Mouse (Mus musculus): ENCODE results near the gene Klhl22. TPM values are rescaled to one million over a fixed set of nuclear protein-coding genes. Genes with fewer than 3 reads are reported as not detected.
"Not testable (repeated sequence)": the region's sequence is repeated elsewhere in the genome, so short reads cannot be mapped to it uniquely, and the experiment has no call there.

Klhl22 gene
- polyA plus RNA-seq, 1 experiment from 2014 or later, result 69.8 TPM

GRCm38 (mm10) chr16:17732021-17732420, 27.4 kb upstream of the Klhl22 start:
- H3K27me3 ChIP-seq (ENCODE audit: insufficient read depth, low read length), result no peaks in the 10 kb centered on the region
- no peaks in the 10 kb centered on the region for H3K9me3 ChIP-seq (ENCODE audit: low read length)
- H3K4me1 ChIP-seq (ENCODE audit: insufficient read depth, low read length), result no peaks in the 10 kb centered on the region; the same call in 1 of the 2 replicates
- H3K27ac ChIP-seq (ENCODE audit: low read length), result no peak overlapping the region
- H3K4me2 ChIP-seq (replicated peaks; ENCODE audit: low read depth, low read length), result no peak overlapping the region
- ATAC-seq (ENCODE audit: low FRiP score, low TSS enrichment), result no peak
- H3K4me3 ChIP-seq (ENCODE audit: low read length), result no peak overlapping the region
- H3K9ac ChIP-seq (replicated peaks; ENCODE audit: low read length), result no peak overlapping the region
- WGBS, result 42% methylated on average over 3 of the region's 3 CpGs
- no peaks in the 10 kb centered on the region for H3K36me3 ChIP-seq (ENCODE audit: insufficient read depth, low read length)

- H3K9me3 ChIP-seq (ENCODE audit: low read length), result no peaks in the 10 kb centered on the region
- WGBS, result 65% methylated on average over 6 of the region's 6 CpGs
- no peak overlapping the region for H3K9ac ChIP-seq (replicated peaks; ENCODE audit: low read length)
- H3K4me3 ChIP-seq (ENCODE audit: low read length), result no peak overlapping the region
- H3K4me1 ChIP-seq (ENCODE audit: insufficient read depth, low read length), result no peaks in the 10 kb centered on the region; the same call in 1 of the 2 replicates
- H3K36me3 ChIP-seq (ENCODE audit: insufficient read depth, low read length), result no peaks in the 10 kb centered on the region
- H3K27ac ChIP-seq (ENCODE audit: low read length), result no peak overlapping the region
- no peak for ATAC-seq (ENCODE audit: low FRiP score, low TSS enrichment)
- no peaks in the 10 kb centered on the region for H3K27me3 ChIP-seq (ENCODE audit: insufficient read depth, low read length)
- H3K4me2 ChIP-seq (replicated peaks; ENCODE audit: low read depth, low read length), result no peak overlapping the region
These were observed 27.0 kb upstream of the Klhl22 start for GRCm38 (mm10) chr16:17732431-17732830.

- Histone ChIP-seq H3K9me3 (ENCODE audit: low read length) (no peaks in the 10 kb centered on the region), H3K4me2 (replicated peaks; ENCODE audit: low read depth, low read length) (no peak within 1 kb of the TSS), H3K36me3 (ENCODE audit: insufficient read depth, low read length) (no peaks in the 10 kb centered on the region), H3K9ac (replicated peaks; ENCODE audit: low read length) (no peak within 1 kb of the TSS), H3K4me3 (ENCODE audit: low read length) (no peak within 1 kb of the TSS), H3K4me1 (ENCODE audit: insufficient read depth, low read length) (no peaks in the 10 kb centered on the region), H3K27me3 (ENCODE audit: insufficient read depth, low read length) (no peaks in the 10 kb centered on the region), H3K27ac (ENCODE audit: low read length) (no peak within 1 kb of the TSS)
- ATAC-seq (ENCODE audit: low FRiP score, low TSS enrichment), result no peak
- 47% methylated on average over 3 of the region's 3 CpGs for WGBS
These were observed 26.5 kb upstream of the Klhl22 start, which contains the start of gene Med15 for GRCm38 (mm10) chr16:17732841-17733340. Gene Med15 (minus strand): TSS chr16:17732891.

GRCm38 (mm10) chr16:17733646-17734045, 25.8 kb upstream of the Klhl22 start:
- Histone ChIP-seq H3K36me3 (ENCODE audit: insufficient read depth, low read length) (no peaks in the 10 kb centered on the region), H3K4me3 (ENCODE audit: low read length) (peak overlapping the region; percentile 11; the same call in 1 of the 2 replicates), H3K9ac (replicated peaks; ENCODE audit: low read length) (no peak overlapping the region), H3K9me3 (ENCODE audit: low read length) (no peaks in the 10 kb centered on the region), H3K4me2 (replicated peaks; ENCODE audit: low read depth, low read length) (peak overlapping the region; percentile 35), H3K4me1 (ENCODE audit: insufficient read depth, low read length) (no peaks in the 10 kb centered on the region), H3K27ac (ENCODE audit: low read length) (no peak overlapping the region), H3K27me3 (ENCODE audit: insufficient read depth, low read length) (no peaks in the 10 kb centered on the region)
- ATAC-seq (ENCODE audit: low FRiP score, low TSS enrichment), result no peak
- 58% methylated on average over 2 of the region's 2 CpGs for WGBS

GRCm38 (mm10) chr16:17734872-17735271, 24.5 kb upstream of the Klhl22 start:
- not testable (repeated sequence) for H3K9ac ChIP-seq (replicated peaks; ENCODE audit: low read length); H3K4me1 ChIP-seq (ENCODE audit: insufficient read depth, low read length); H3K27me3 ChIP-seq (ENCODE audit: insufficient read depth, low read length); ATAC-seq (ENCODE audit: low FRiP score, low TSS enrichment); H3K9me3 ChIP-seq (ENCODE audit: low read length); H3K27ac ChIP-seq (ENCODE audit: low read length); H3K36me3 ChIP-seq (ENCODE audit: insufficient read depth, low read length); H3K4me2 ChIP-seq (replicated peaks; ENCODE audit: low read depth, low read length); H3K4me3 ChIP-seq (ENCODE audit: low read length)
- 83% methylated on average over 6 of the region's 6 CpGs for WGBS

GRCm38 (mm10) chr16:17736156-17736555, 23.3 kb upstream of the Klhl22 start:
- Histone ChIP-seq H3K9ac (replicated peaks; ENCODE audit: low read length) (no peak overlapping the region), H3K36me3 (ENCODE audit: insufficient read depth, low read length) (no peaks in the 10 kb centered on the region), H3K27ac (ENCODE audit: low read length) (no peak overlapping the region), H3K4me1 (ENCODE audit: insufficient read depth, low read length) (no peaks in the 10 kb centered on the region), H3K27me3 (ENCODE audit: insufficient read depth, low read length) (no peaks in the 10 kb centered on the region), H3K9me3 (ENCODE audit: low read length) (no peaks in the 10 kb centered on the region), H3K4me2 (replicated peaks; ENCODE audit: low read depth, low read length) (no peak overlapping the region), H3K4me3 (ENCODE audit: low read length) (no peak overlapping the region)
- no peak for ATAC-seq (ENCODE audit: low FRiP score, low TSS enrichment)
- WGBS, result 36% methylated on average over 4 of the region's 4 CpGs

GRCm38 (mm10) chr16:17740080-17740479, 19.3 kb upstream of the Klhl22 start:
- Histone ChIP-seq H3K9me3 (ENCODE audit: low read length) (no peaks in the 10 kb centered on the region), H3K4me1 (ENCODE audit: insufficient read depth, low read length) (no peaks in the 10 kb centered on the region), H3K9ac (replicated peaks; ENCODE audit: low read length) (no peak overlapping the region), H3K4me3 (ENCODE audit: low read length) (no peak overlapping the region), H3K4me2 (replicated peaks; ENCODE audit: low read depth, low read length) (no peak overlapping the region), H3K36me3 (ENCODE audit: insufficient read depth, low read length) (no peaks in the 10 kb centered on the region), H3K27me3 (ENCODE audit: insufficient read depth, low read length) (no peaks in the 10 kb centered on the region), H3K27ac (ENCODE audit: low read length) (no peak overlapping the region)
- 74% methylated on average over 4 of the region's 4 CpGs for WGBS
- no peak for ATAC-seq (ENCODE audit: low FRiP score, low TSS enrichment)

GRCm38 (mm10) chr16:17742810-17743209, 16.6 kb upstream of the Klhl22 start:
- Histone ChIP-seq H3K27me3 (ENCODE audit: insufficient read depth, low read length) (no peaks in the 10 kb centered on the region), H3K36me3 (ENCODE audit: insufficient read depth, low read length) (no peaks in the 10 kb centered on the region), H3K4me1 (ENCODE audit: insufficient read depth, low read length) (no peaks in the 10 kb centered on the region), H3K9me3 (ENCODE audit: low read length) (no peaks in the 10 kb centered on the region), H3K4me3 (ENCODE audit: low read length) (no peak overlapping the region), H3K27ac (ENCODE audit: low read length) (peak overlapping the region; percentile 34; the same call in 1 of the 2 replicates), H3K4me2 (replicated peaks; ENCODE audit: low read depth, low read length) (no peak overlapping the region), H3K9ac (replicated peaks; ENCODE audit: low read length) (no peak overlapping the region)
- WGBS, result 72% methylated on average over 1 of the region's 1 CpGs
- no peak for ATAC-seq (ENCODE audit: low FRiP score, low TSS enrichment)

GRCm38 (mm10) chr16:17743279-17743678, 16.1 kb upstream of the Klhl22 start:
- no peaks in the 10 kb centered on the region for H3K9me3 ChIP-seq (ENCODE audit: low read length)
- no peak overlapping the region for H3K4me2 ChIP-seq (replicated peaks; ENCODE audit: low read depth, low read length)
- H3K36me3 ChIP-seq (ENCODE audit: insufficient read depth, low read length), result no peaks in the 10 kb centered on the region
- WGBS, result 48% methylated on average over 4 of the region's 4 CpGs
- peak overlapping the region; percentile 34; the same call in 1 of the 2 replicates for H3K27ac ChIP-seq (ENCODE audit: low read length)
- no peaks in the 10 kb centered on the region for H3K27me3 ChIP-seq (ENCODE audit: insufficient read depth, low read length)
- H3K4me3 ChIP-seq (ENCODE audit: low read length), result no peak overlapping the region
- H3K4me1 ChIP-seq (ENCODE audit: insufficient read depth, low read length), result no peaks in the 10 kb centered on the region
- H3K9ac ChIP-seq (replicated peaks; ENCODE audit: low read length), result no peak overlapping the region
- ATAC-seq (ENCODE audit: low FRiP score, low TSS enrichment), result 0 out of 2 replicates have a peak, but pooled peaks have one; percentile 31

- H3K36me3 ChIP-seq (ENCODE audit: insufficient read depth, low read length), result no peaks in the 10 kb centered on the region
- no peak for ATAC-seq (ENCODE audit: low FRiP score, low TSS enrichment)
- H3K4me3 ChIP-seq (ENCODE audit: low read length), result no peak overlapping the region
- no peaks in the 10 kb centered on the region for H3K4me1 ChIP-seq (ENCODE audit: insufficient read depth, low read length)
- H3K9me3 ChIP-seq (ENCODE audit: low read length), result no peaks in the 10 kb centered on the region
- H3K27ac ChIP-seq (ENCODE audit: low read length), result no peak overlapping the region
- H3K27me3 ChIP-seq (ENCODE audit: insufficient read depth, low read length), result no peaks in the 10 kb centered on the region
- 9% methylated on average over 1 of the region's 1 CpGs for WGBS
- H3K9ac ChIP-seq (replicated peaks; ENCODE audit: low read length), result no peak overlapping the region
- no peak overlapping the region for H3K4me2 ChIP-seq (replicated peaks; ENCODE audit: low read depth, low read length)
These were observed 14.9 kb upstream of the Klhl22 start for GRCm38 (mm10) chr16:17744536-17744935.

Measured in kidney, embryonic 16.5 days (tissue).